Mouse (Mus musculus) T-cell, adult 2 months (primary cell): ENCODE measurements at regions not wholly inside any gene's neighbourhood (a gene's known extent, or its start where the extent isn't known, plus 50 kb on each side); places are given as distances from the start of the nearest gene placed in this dataset.

ENCODE experiments used
- DNase-seq: peaks from one replicate; pipeline ENCODE4 v3.0.0; 2022; ENCODE audit warnings: low spot score

DNA sequence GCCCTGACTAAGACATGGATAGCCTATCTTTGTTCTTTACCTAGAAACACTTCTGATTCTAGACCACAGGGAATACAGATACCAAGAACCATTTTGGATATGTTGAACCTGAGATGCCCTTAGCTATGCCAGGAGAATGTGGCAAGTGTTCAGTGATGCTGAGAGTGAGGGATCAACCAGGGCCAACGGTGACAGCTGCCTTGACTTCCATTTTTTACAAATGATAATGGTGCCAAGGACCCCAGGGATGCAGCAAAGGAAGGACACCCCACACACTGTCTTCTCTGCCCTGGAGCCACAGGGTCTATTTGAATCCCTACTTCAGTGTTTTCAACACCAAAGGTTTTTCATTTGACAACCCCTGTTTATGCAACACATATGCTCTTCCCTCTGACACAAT, 174.4 kb downstream of the Gsdmc2 start:
- DNase-seq, result no peak

- DNase-seq, result no peak
Measured at GRCm38 (mm10) chr15:63667536-63667935, 177.4 kb downstream of the Gsdmc2 start.

- DNase-seq, result no peak
Measured at GRCm38 (mm10) chr15:63665517-63665916, 179.5 kb downstream of the Gsdmc2 start.

DNA sequence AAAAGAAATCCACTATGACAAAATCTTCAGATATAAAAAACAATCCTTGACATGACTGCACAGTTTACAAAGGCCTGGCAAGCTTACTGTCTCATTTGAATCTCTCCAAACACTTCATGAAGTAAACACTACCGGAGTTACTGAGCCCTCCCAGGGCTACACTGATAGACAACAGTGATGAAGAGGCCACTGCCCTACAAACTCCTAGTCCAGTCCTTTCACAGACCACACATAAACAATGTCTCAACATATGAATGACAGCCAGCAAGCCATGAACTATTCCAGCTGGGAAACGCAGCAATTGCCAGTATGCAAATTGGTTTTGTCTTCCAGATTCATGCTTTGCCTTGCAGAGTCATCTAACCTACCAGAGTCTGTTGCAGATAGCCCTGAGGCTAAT, 180.1 kb downstream of the Gsdmc2 start:
- no peak for DNase-seq

DNA sequence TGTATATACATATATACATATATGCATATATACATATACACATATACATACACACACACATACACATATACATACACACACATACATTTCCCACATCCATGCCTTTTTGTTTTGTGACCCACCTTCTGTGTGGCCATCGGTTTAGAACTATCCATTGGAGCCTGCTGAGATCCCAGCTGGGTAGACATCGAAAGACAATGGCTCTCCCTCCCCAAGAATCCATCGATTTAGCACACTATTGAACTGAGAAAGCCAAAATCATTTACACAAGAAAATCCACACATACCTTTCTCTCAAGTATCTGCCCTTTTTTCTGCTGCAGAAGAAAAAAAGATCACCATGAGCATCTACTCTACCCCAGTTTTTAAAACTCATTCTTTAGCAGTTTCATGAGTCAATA, 182.8 kb downstream of the Gsdmc2 start:
- DNase-seq, result no peak

DNA sequence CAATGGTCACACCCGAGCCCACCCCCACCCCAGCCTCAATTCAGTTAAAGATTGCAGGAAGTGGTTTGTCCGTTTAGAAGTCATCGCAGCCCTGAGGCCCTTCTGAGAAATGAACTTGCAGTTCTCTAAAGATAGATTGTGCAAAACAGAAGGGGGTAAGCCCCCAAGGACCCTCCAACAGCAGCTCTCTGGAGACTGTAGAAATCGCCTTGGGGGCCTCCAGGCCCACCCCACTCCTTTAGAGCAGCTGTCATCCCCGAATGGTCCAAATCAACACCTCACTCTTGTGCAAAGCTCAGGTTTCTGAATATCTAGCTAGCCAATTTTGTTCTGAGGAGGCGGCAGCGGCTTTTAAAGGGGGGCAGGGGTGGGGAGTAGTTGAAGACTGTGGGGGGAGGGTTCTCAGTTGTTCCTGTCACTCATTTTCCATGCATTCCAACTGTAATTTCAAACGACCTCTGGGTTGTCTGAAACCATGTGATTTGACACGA, 186.9 kb downstream of the Gsdmc2 start:
- DNase-seq, result no peak

- DNase-seq, result peak; percentile 64
Measured at GRCm38 (mm10) chr15:63652216-63652961, 192.6 kb downstream of the Gsdmc2 start.

DNA sequence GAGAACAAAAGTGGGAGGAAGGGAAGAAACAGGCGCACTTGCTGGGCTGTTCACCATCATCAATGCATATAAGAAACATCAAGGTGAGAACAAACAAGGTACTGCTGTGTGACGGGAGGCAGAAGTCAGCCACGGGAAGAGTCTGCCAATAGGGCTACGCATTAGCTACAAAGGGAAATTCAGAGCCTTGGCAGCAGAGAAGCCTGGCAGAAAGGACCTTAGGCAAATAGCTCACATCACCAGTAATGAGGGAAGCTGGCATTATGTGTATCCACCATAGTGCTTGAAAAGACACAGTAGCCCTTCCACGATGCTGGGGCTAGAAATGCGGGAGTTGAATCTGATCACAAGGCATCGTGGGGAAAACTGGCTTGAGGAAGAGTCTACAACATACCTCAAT, 193.9 kb downstream of the Gsdmc2 start:
- DNase-seq, result no peak

DNA sequence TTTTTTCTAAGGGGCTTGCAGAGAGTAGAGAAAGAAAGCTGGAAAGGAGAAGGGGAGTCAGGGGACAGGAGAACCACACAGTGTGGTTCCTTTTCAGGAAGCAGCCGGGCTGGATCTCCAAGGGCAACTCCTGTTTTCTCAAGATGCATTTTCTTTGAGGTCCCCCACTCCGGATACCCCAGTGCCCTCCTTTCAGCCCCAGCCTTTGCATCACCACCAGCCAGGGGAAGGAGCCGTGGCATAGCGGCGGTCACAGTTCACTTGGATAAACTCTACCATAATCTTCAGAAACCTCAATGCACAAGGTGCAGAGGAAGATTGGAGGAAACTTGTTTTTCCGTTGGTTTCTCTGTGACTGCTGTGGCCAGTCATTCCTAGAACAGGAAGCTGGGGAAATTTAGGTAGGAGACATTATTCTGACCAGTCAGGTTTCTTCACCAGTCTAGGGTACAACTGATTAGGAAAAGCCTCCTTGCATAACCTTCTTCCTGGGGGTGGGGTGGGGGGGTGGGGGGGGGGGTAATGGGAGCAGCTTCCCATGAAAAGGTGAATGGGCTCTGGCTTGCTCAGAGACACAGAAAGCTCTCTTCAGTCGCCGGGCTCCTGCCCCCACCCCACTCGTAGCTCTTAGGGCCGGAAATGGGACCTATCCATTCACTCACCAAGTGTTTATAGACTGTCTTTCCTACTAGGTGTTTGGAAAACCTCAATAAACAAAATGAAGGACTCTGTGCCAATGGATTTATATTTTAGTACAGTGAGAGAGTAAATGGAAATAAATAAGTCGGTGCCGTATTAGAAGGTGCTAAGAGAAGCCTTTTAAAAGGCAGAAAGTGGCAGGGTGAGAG, 196.6 kb downstream of the Gsdmc2 start:
- no peak for DNase-seq

- no peak for DNase-seq
Measured at GRCm38 (mm10) chr15:63624814-63625213, 220.2 kb downstream of the Gsdmc2 start.

- DNase-seq, result no peak
Measured at GRCm38 (mm10) chr15:63624249-63624648, 220.7 kb downstream of the Gsdmc2 start.

- no peak for DNase-seq
Measured at GRCm38 (mm10) chr15:63616506-63617208, 228.3 kb downstream of the Gsdmc2 start.

GRCm38 (mm10) chr15:63614191-63614590, 230.8 kb downstream of the Gsdmc2 start:
- DNase-seq, result no peak

DNA sequence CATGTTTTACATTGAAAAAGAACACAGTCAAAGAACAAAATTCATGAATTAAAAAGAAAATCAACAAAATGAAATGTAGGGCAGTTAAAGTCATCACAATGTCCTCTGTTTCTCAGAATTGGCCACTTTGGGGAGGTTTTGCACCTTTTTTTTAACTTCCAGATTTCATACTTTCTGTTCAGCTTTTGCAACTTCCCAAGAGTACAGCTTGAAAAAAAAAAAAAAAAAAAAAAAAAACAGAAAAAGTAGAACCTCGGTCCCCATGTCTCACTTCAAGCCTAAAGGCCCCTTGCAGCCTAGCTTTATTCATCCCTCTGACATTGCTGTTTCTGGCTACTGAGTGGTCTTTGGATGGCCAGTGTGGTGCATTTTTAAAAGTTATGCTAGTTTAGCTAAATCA, 231.9 kb downstream of the Gsdmc2 start:
- DNase-seq, result no peak

- DNase-seq, result peak; percentile 31
Measured at GRCm38 (mm10) chr15:63611161-63611560, 233.8 kb downstream of the Gsdmc2 start.

DNA sequence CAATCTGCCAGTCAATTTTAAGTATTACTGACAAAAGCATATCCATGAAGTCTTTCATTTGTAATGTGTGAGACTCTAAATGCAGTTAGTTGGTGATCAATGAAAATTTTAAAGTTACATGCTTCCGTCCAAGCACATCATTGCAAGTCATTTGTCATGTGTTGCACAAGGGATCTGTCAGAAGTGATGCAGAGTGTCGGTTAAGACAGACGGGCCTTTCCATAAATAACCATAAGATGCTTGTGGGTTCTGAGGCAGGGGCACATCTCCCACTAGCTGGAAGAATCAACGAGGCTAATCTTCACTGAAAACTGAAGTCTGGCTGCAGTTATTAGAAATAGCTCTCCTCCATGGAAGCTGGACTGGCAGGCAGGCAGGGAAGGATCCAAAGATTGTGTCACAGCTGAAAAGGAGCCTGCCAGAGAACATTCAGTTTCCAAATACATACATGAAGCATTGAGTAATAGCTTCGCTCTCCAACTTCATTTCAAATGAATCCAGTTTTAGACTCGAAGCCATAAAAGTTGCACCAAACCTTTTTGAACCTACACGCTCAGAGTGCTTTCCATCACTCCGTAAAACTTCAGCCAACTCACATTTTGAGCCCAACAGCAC, 241.8 kb downstream of the Gsdmc2 start:
- no peak for DNase-seq

GRCm38 (mm10) chr15:63601543-63601942, 243.4 kb downstream of the Gsdmc2 start:
- DNase-seq, result peak; percentile 4

DNA sequence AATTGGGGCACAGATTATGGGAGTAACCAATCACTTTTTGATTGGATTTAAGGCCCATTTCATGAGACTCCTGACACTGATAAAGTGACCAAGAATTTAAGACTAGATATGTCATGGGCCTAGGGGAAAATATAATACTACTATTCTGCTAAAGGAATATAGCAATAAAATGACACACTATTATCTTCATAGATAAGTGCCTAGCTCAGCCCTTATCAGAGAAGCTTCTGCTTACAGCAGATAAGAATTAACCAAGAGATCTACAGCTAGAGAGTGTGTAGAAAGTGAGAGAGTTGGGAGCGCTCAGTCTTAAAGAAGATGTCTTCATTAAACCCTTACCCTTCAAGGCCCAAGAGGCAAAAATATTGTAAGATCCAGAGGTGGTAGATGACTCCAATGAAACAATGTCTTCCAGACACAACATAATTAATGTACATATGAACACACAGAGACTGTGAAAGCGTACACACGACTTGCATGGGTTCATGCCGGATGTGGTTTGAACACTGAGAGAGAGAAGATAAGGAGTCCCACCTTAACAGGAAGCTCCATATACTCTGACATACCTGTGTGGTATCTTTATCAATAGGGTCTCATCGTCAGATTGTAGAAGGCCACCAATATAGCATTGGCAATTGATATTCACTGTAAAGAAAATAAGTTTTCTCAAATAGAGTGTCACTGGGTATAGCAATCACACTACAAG, 252.1 kb downstream of the Gsdmc2 start:
- DNase-seq, result no peak

GRCm38 (mm10) chr15:63559293-63559692, 285.7 kb downstream of the Gsdmc2 start:
- DNase-seq, result no peak

DNA sequence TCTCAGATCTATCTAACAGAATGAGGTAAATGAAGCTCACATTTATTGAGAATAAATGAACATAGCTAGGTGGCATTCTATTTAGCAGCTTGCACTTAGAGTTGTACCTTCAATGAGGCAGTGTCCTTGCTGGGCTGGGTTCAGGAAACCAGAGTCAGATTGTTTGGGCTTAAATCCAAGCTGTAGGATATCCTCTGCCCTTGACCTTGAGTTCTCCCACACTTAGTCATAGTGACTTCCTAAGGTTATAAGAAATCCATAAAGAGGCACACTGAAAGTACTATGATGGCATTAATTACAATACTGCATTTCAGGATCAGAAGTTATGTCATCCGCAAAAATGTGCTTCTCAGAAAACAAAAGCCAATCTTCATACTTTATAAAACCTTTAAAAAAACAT, 286.3 kb downstream of the Gsdmc2 start:
- no peak for DNase-seq

- no peak for DNase-seq
Measured at GRCm38 (mm10) chr15:63557816-63558215, 287.2 kb downstream of the Gsdmc2 start.
